Mouse (Mus musculus) neural tube, embryonic 15.5 days (tissue): ENCODE data around the gene Arl13b. TPM values are rescaled to one million over a fixed set of nuclear protein-coding genes. Genes with fewer than 3 reads are reported as not detected.

ENCODE experiments used
- ATAC-seq: fragments of 200-750 bp; cut with Nextera tagmentation; 2 replicates; pipeline ENCODE4 v1.8.0; 2017; ENCODE audit warnings: mild to moderate bottlenecking, moderate TSS enrichment, moderate library complexity; ENCODE audit not compliant: low FRiP score
- H3K27ac ChIP-seq: fragments of 300-500 bp; sonication (generic); replicated peaks from 2 replicates; pipeline ENCODE4 v1.5.1; 2015; ENCODE audit warnings: mild to moderate bottlenecking, inconsistent platforms
- H3K27me3 ChIP-seq: fragments of 300-500 bp; sonication (generic); replicated peaks from 2 replicates; pipeline ENCODE4 v1.6.1; 2015; ENCODE audit warnings: inconsistent platforms
- H3K36me3 ChIP-seq: fragments of 300-500 bp; sonication (generic); 2 replicates; pipeline ENCODE4 v1.6.1; 2015; ENCODE audit warnings: inconsistent platforms
- H3K4me1 ChIP-seq: fragments of 300-500 bp; sonication (generic); 2 replicates; pipeline ENCODE4 v1.6.1; 2015; ENCODE audit warnings: inconsistent platforms
- H3K4me2 ChIP-seq: fragments of 300-500 bp; sonication (generic); 2 replicates; pipeline ENCODE4 v1.6.1; 2015; ENCODE audit warnings: inconsistent platforms, mild to moderate bottlenecking, moderate library complexity
- H3K4me3 ChIP-seq: fragments of 300-500 bp; sonication (generic); replicated peaks from 2 replicates; pipeline ENCODE4 v1.5.1; 2015; ENCODE audit warnings: mild to moderate bottlenecking, inconsistent platforms
- H3K9ac ChIP-seq: fragments of 300-500 bp; sonication (generic); replicated peaks from 2 replicates; pipeline ENCODE4 v1.6.1; 2015; ENCODE audit warnings: mild to moderate bottlenecking, inconsistent platforms
- H3K9me3 ChIP-seq: fragments of 300-500 bp; sonication (generic); replicated peaks from 2 replicates; pipeline ENCODE4 v1.6.1; 2016; ENCODE audit warnings: inconsistent platforms
- WGBS: fragments of 180-500 bp; shearing (Covaris S2); methylation state at CpG from one replicate; pipeline ENCODE4 v1.1.7; 2015; ENCODE audit warnings: mixed read lengths; 5-methylcytosine and 5-hydroxymethylcytosine counted together
- microRNA-seq: library from miRNA; unstranded; fragments of <30 nt; microRNA quantifications from one replicate; pipeline ENCODE4, GENCODE M21; 2017
- polyA plus RNA-seq: library from polyadenylated mRNA; unstranded; fragments of >200 nt; fragmentation: Nextera tagmentation; extraction: Ambion mirVana; gene quantifications from 2 replicates; pipeline ENCODE4 v1.2.1, GENCODE M21; 2015

Arl13b gene
- polyA plus RNA-seq, 1 experiment from 2014 or later: 20.6 TPM

- Histone ChIP-seq H3K36me3 (peaks cover 7% of the 10 kb centered on the region), H3K27me3 (no peaks in the 10 kb centered on the region), H3K9ac (no peak overlapping the region), H3K4me2 (no peak overlapping the region), H3K9me3 (no peaks in the 10 kb centered on the region), H3K4me3 (no peak overlapping the region), H3K27ac (no peak overlapping the region), H3K4me1 (no peaks in the 10 kb centered on the region)
- WGBS: 79% methylated on average over 4 of the region's 4 CpGs
- ATAC-seq: no peak
Measured at GRCm38 (mm10) chr16:62773462-62773861, 73.4 kb downstream of the Arl13b start.

GRCm38 (mm10) chr16:62758340-62758739 lies 88.5 kb downstream of the Arl13b start:
- WGBS: 92% methylated on average over 2 of the region's 2 CpGs
- Histone ChIP-seq H3K4me2 (no peak overlapping the region), H3K9ac (no peak overlapping the region), H3K9me3 (no peaks in the 10 kb centered on the region), H3K4me3 (no peak overlapping the region), H3K36me3 (no peaks in the 10 kb centered on the region), H3K27ac (no peak overlapping the region), H3K4me1 (no peaks in the 10 kb centered on the region), H3K27me3 (no peaks in the 10 kb centered on the region)
- no peak for ATAC-seq

GRCm38 (mm10) chr16:62755307-62755706 lies 91.5 kb downstream of the Arl13b start:
- no peak overlapping the region for H3K9ac ChIP-seq
- ATAC-seq: no peak
- H3K36me3 ChIP-seq: no peaks in the 10 kb centered on the region
- H3K9me3 ChIP-seq: no peaks in the 10 kb centered on the region
- no peaks in the 10 kb centered on the region for H3K27me3 ChIP-seq
- H3K4me3 ChIP-seq: no peak overlapping the region
- WGBS: 89% methylated on average over 6 of the region's 6 CpGs
- no peak overlapping the region for H3K27ac ChIP-seq
- H3K4me1 ChIP-seq: no peaks in the 10 kb centered on the region
- H3K4me2 ChIP-seq: no peak overlapping the region

GRCm38 (mm10) chr16:62753597-62753996 lies 93.2 kb downstream of the Arl13b start:
- Histone ChIP-seq H3K9me3 (no peaks in the 10 kb centered on the region), H3K36me3 (no peaks in the 10 kb centered on the region), H3K9ac (no peak overlapping the region), H3K4me3 (no peak overlapping the region), H3K27ac (no peak overlapping the region), H3K4me2 (no peak overlapping the region), H3K4me1 (no peaks in the 10 kb centered on the region), H3K27me3 (no peaks in the 10 kb centered on the region)
- ATAC-seq: no peak
- WGBS: 79% methylated on average over 1 of the region's 1 CpGs

- no peak overlapping the region for H3K27ac ChIP-seq
- no peak overlapping the region for H3K4me2 ChIP-seq
- H3K36me3 ChIP-seq: no peaks in the 10 kb centered on the region
- no peaks in the 10 kb centered on the region for H3K9me3 ChIP-seq
- H3K4me3 ChIP-seq: no peak overlapping the region
- no peaks in the 10 kb centered on the region for H3K4me1 ChIP-seq
- whole genome bisulfite sequencing: 91% methylated on average over 4 of the region's 4 CpGs
- no peaks in the 10 kb centered on the region for H3K27me3 ChIP-seq
- H3K9ac ChIP-seq: no peak overlapping the region
- ATAC-seq: no peak
Measured at GRCm38 (mm10) chr16:62753079-62753478, 93.8 kb downstream of the Arl13b start.

GRCm38 (mm10) chr16:62745875-62746274 lies 101.0 kb downstream of the Arl13b start:
- no peak overlapping the region for H3K4me2 ChIP-seq
- H3K27me3 ChIP-seq: no peaks in the 10 kb centered on the region
- no peak overlapping the region for H3K27ac ChIP-seq
- H3K36me3 ChIP-seq: no peaks in the 10 kb centered on the region
- 67% methylated on average over 2 of the region's 2 CpGs for WGBS
- no peak for ATAC-seq
- H3K4me1 ChIP-seq: no peaks in the 10 kb centered on the region
- no peak overlapping the region for H3K4me3 ChIP-seq
- H3K9me3 ChIP-seq: no peaks in the 10 kb centered on the region
- no peak overlapping the region for H3K9ac ChIP-seq

Small RNA genes lying within 50 kb of the gene (microRNA-seq; reads per million reads assigned to microRNA genes)
- gene Gm25986: not detected

Other genes starting within 250 kb of the Arl13b start
- gene Nsun3, start 60.2 kb downstream of the Arl13b start, polyA plus RNA-seq: 9.4 TPM in 2 replicates
- 0.37 and 0.52 TPM in 2 replicates for gene Stx19, start 32.4 kb downstream of the Arl13b start, polyA plus RNA-seq
- 13.9 and 20.3 TPM in 2 replicates for gene Pros1, start 7.3 kb upstream of the Arl13b start, polyA plus RNA-seq